Mouse (Mus musculus): ENCODE results near the gene Arhgap17.

GRCm38 (mm10) chr7:123365876-123366741 lies 3.6 kb downstream of the Arhgap17 start:
- TF ChIP-seq FLI1 (IDR thresholded peaks at IDR 0.05; ENCODE audit: low read length) (no peak), GATA1 (IDR thresholded peaks at IDR 0.05; ENCODE audit: borderline replicate concordance, low read length) (peak; percentile 66; the same call in 1 of the 3 replicates)

Data from megakaryocyte, embryonic 14.5 days (primary cell).